Mouse (Mus musculus) kidney, adult 2 months (tissue): ENCODE data around the gene Zap70. TPM values are rescaled to one million over a fixed set of nuclear protein-coding genes. Genes with fewer than 3 reads are reported as not detected.

Source experiments
- DNase-seq: peaks from one replicate; pipeline ENCODE4 v3.0.0; 2021
- H3K27ac ChIP-seq: fragments of 200-500 bp; 2 replicates; pipeline ENCODE4 v1.5.1; 2012; ENCODE audit warnings: low read depth, low read length, control low read depth, inconsistent platforms; ENCODE audit not compliant: insufficient read depth
- H3K27me3 ChIP-seq: fragments of 200-500 bp; replicated peaks from 2 replicates; pipeline ENCODE4 v1.6.1; 2012; ENCODE audit warnings: mild to moderate bottlenecking, moderate library complexity, low read length, inconsistent platforms; ENCODE audit not compliant: control insufficient read depth, insufficient read depth
- H3K36me3 ChIP-seq: fragments of 200-500 bp; 2 replicates; pipeline ENCODE4 v1.6.1; 2012; ENCODE audit warnings: mild to moderate bottlenecking, moderate library complexity, low read length, inconsistent platforms; ENCODE audit not compliant: control insufficient read depth, insufficient read depth
- H3K4me1 ChIP-seq: fragments of 200-500 bp; 2 replicates; pipeline ENCODE4 v1.6.1; 2011; ENCODE audit warnings: low read length; ENCODE audit not compliant: control insufficient read depth, insufficient read depth
- H3K4me3 ChIP-seq: fragments of 200-500 bp; 2 replicates; pipeline ENCODE4 v1.5.1; 2011; ENCODE audit warnings: mild to moderate bottlenecking, low read depth, low read length, control low read depth; ENCODE audit not compliant: insufficient read depth
- CTCF ChIP-seq: fragments of 200-500 bp; conservative IDR thresholded peaks from 2 replicates; pipeline ENCODE4 v1.5.1; 2011; ENCODE audit warnings: low read depth, mild to moderate bottlenecking, control low read depth, low read length, moderate library complexity, mixed read lengths; ENCODE audit not compliant: insufficient read depth, insufficient read length
- POLR2A ChIP-seq: fragments of 200-500 bp; IDR thresholded peaks from one replicate; pipeline ENCODE4 v1.6.1; 2011; ENCODE audit warnings: low read depth, low read length, control low read depth
- WGBS: fragments of 180-500 bp; shearing (Covaris S2); methylation state at CpG from one replicate; pipeline ENCODE4 v1.1.7; 2018; 5-methylcytosine and 5-hydroxymethylcytosine counted together
- polyA plus RNA-seq: library from polyadenylated mRNA; depleted of rRNA; stranded (reverse); fragments of >200 nt; gene quantifications from 2 replicates; pipeline ENCODE4 v1.2.3, GENCODE M21; 2012

Zap70 gene
- polyA plus RNA-seq, 1 experiment, result 3.2 TPM

GRCm38 (mm10) chr1:36796711-36797110, 35.1 kb downstream of the Zap70 start:
- H3K27me3 ChIP-seq, result no peaks in the 10 kb centered on the region
- no peak for DNase-seq
- peaks cover under 1% of the 10 kb centered on the region for H3K36me3 ChIP-seq
- no peak for TF ChIP-seq CTCF
- no peak for TF ChIP-seq POLR2A
- H3K4me1 ChIP-seq, result no peaks in the 10 kb centered on the region
- no peak overlapping the region for H3K27ac ChIP-seq
- no peak overlapping the region for H3K4me3 ChIP-seq
- 77% methylated on average over 7 of the region's 7 CpGs for WGBS

GRCm38 (mm10) chr1:36797481-36797880, 35.9 kb downstream of the Zap70 start:
- Histone ChIP-seq H3K4me3 (no peak overlapping the region), H3K27ac (no peak overlapping the region)
- 62% methylated on average over 10 of the region's 10 CpGs for WGBS

GRCm38 (mm10) chr1:36800379-36801011, 38.9 kb downstream of the Zap70 start:
- no peaks in the 10 kb centered on the region for H3K27me3 ChIP-seq
- no peak for TF ChIP-seq CTCF
- no peak for TF ChIP-seq POLR2A
- no peak for DNase-seq
- no peaks in the 10 kb centered on the region for H3K4me1 ChIP-seq
- 71% methylated on average over 3 of the region's 3 CpGs for WGBS
- peaks cover 2% of the 10 kb centered on the region for H3K36me3 ChIP-seq
- H3K4me3 ChIP-seq, result no peak overlapping the region
- H3K27ac ChIP-seq, result no peak overlapping the region

More at GRCm38 (mm10) chr1:36797481-36797880, 35.9 kb downstream of the Zap70 start:
- no peaks in the 10 kb centered on the region for H3K27me3 ChIP-seq
- TF ChIP-seq CTCF (no peak), POLR2A (no peak)
- H3K4me1 ChIP-seq, result no peaks in the 10 kb centered on the region
- peaks cover 2% of the 10 kb centered on the region for H3K36me3 ChIP-seq
- DNase-seq, result no peak

GRCm38 (mm10) chr1:36804259-36804658, 42.7 kb downstream of the Zap70 start:
- Histone ChIP-seq H3K27me3 (no peaks in the 10 kb centered on the region), H3K4me3 (no peak overlapping the region), H3K27ac (no peak overlapping the region), H3K36me3 (peaks cover 3% of the 10 kb centered on the region), H3K4me1 (no peaks in the 10 kb centered on the region)
- no peak for TF ChIP-seq CTCF
- no peak for TF ChIP-seq POLR2A
- DNase-seq, result no peak
- 69% methylated on average over 9 of the region's 9 CpGs for WGBS

DNA sequence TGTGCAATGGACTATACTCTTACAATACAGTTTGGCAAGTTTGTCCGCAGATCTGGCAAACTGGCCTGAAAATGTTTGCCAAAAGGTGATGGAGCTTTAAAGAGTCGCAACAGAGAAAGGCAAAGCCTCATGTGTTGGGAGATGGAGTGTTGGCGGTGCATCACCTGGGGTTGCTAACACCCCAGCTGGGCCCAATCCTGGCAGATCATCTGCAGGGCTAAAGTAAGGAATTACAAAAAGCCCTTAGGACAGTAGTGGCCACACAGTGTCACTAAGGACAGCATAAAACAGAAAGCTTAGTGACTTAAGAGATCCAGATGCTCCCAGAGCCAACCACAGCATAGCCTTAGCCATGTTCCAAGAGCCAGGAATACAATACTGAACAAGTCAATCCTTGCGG, 43.2 kb downstream of the Zap70 start:
- H3K36me3 ChIP-seq, result peaks cover 3% of the 10 kb centered on the region
- no peak for TF ChIP-seq POLR2A
- TF ChIP-seq CTCF, result no peak
- 94% methylated on average over 4 of the region's 4 CpGs for whole genome bisulfite sequencing
- H3K27me3 ChIP-seq, result no peaks in the 10 kb centered on the region
- DNase-seq, result no peak
- H3K27ac ChIP-seq, result no peak overlapping the region
- H3K4me3 ChIP-seq, result no peak overlapping the region
- H3K4me1 ChIP-seq, result no peaks in the 10 kb centered on the region

- no peaks in the 10 kb centered on the region for H3K27me3 ChIP-seq
- no peaks in the 10 kb centered on the region for H3K4me1 ChIP-seq
- WGBS, result 97% methylated on average over 7 of the region's 7 CpGs
- H3K27ac ChIP-seq, result no peak overlapping the region
- H3K36me3 ChIP-seq, result peaks cover 3% of the 10 kb centered on the region
- TF ChIP-seq POLR2A (no peak), CTCF (no peak)
- no peak overlapping the region for H3K4me3 ChIP-seq
- DNase-seq, result no peak
These were observed 44.7 kb downstream of the Zap70 start for GRCm38 (mm10) chr1:36806181-36806905.

DNA sequence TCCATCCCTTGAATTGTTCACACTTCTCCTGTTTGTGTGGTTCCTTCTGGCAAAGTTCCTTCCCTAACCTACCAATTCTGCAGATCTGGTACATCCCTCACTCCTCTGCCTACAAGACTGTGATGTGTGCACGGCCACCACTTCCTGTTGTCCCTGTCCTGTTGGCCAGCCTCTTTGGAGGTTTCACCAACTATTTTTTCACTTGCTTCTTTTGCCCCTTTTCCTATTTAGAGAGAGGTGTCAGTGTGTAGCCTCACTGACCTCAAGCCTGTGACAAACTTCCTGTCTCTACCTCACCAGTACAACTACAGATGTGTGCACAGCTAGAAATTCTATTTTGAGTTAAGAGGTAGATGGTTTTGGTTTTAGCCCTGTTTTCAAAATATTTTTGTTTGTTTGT, 45.5 kb downstream of the Zap70 start:
- WGBS, result 72% methylated on average over 1 of the region's 1 CpGs
- Histone ChIP-seq H3K4me1 (no peaks in the 10 kb centered on the region), H3K27me3 (no peaks in the 10 kb centered on the region), H3K27ac (no peak overlapping the region), H3K4me3 (no peak overlapping the region), H3K36me3 (peaks cover 5% of the 10 kb centered on the region)
- DNase-seq, result no peak
- no peak for TF ChIP-seq CTCF
- TF ChIP-seq POLR2A, result no peak
